Mouse (Mus musculus) liver, postnatal 0 days (tissue): Measurements from ENCODE around the gene Caml. TPM values are rescaled to one million over a fixed set of nuclear protein-coding genes. Genes with fewer than 3 reads are reported as not detected.
A peak's percentile ranks its signal among the peaks of the same experiment; 100 is the strongest.

Source experiments
- ATAC-seq: fragments of 200-750 bp; cut with Nextera tagmentation; 2 replicates; pipeline ENCODE4 v1.8.0; 2017; ENCODE audit warnings: mild to moderate bottlenecking, moderate library complexity
- DNase-seq: peaks from one replicate; pipeline ENCODE4 v3.0.0-alpha.2; 2016
- H3K27ac ChIP-seq: fragments of 300-500 bp; sonication (generic); 2 replicates; pipeline ENCODE4 v1.5.1; 2014; ENCODE audit warnings: antibody characterized with exemption, moderate library complexity, mild to moderate bottlenecking, low read depth
- H3K27me3 ChIP-seq: fragments of 300-500 bp; sonication (generic); 2 replicates; pipeline ENCODE4 v1.6.1; 2014; ENCODE audit warnings: low read length, control low read depth, mixed read lengths; ENCODE audit not compliant: insufficient read depth
- H3K36me3 ChIP-seq: fragments of 300-500 bp; sonication (generic); replicated peaks from 2 replicates; pipeline ENCODE4 v1.6.1; 2014; ENCODE audit warnings: mild to moderate bottlenecking, control low read depth, low read length, moderate library complexity, mixed read lengths; ENCODE audit not compliant: insufficient read depth
- H3K4me1 ChIP-seq: fragments of 300-500 bp; sonication (generic); 2 replicates; pipeline ENCODE4 v1.6.1; 2014; ENCODE audit warnings: antibody characterized with exemption, mild to moderate bottlenecking, control low read depth; ENCODE audit not compliant: insufficient read depth
- H3K4me2 ChIP-seq: fragments of 300-500 bp; sonication (generic); 2 replicates; pipeline ENCODE4 v1.6.1; 2014; ENCODE audit warnings: low read depth, mild to moderate bottlenecking, low read length, moderate library complexity, mixed read lengths
- H3K4me3 ChIP-seq: fragments of 300-500 bp; sonication (generic); 2 replicates; pipeline ENCODE4 v1.5.1; 2014; ENCODE audit warnings: low read depth, low read length
- H3K9ac ChIP-seq: fragments of 300-500 bp; sonication (generic); replicated peaks from 2 replicates; pipeline ENCODE4 v1.6.1; 2014; ENCODE audit warnings: mild to moderate bottlenecking, moderate library complexity
- H3K9me3 ChIP-seq: fragments of 300-500 bp; sonication (generic); 2 replicates; pipeline ENCODE4 v1.6.1; 2016; ENCODE audit warnings: mild to moderate bottlenecking, control low read depth, low read length, mixed read lengths
- CTCF ChIP-seq: sonication (generic); IDR thresholded peaks from 2 replicates; pipeline ENCODE4 v1.5.1; 2016; ENCODE audit warnings: antibody characterized with exemption, low read depth
- EP300 ChIP-seq: IDR thresholded peaks from 2 replicates; pipeline ENCODE4 v1.6.1; 2016; ENCODE audit warnings: antibody characterized with exemption, low read depth, mild to moderate bottlenecking
- whole genome bisulfite sequencing: fragments of 180-500 bp; shearing (Covaris S2); extraction: QIAGEN DNeasy Blood & Tissue Kit; methylation state at CpG from one replicate; pipeline ENCODE4 v1.1.7; 2014; ENCODE audit not compliant: insufficient replicate concordance; 5-methylcytosine and 5-hydroxymethylcytosine counted together
- polyA plus RNA-seq: library from polyadenylated mRNA; unstranded; fragments of >200 nt; fragmentation: Nextera tagmentation; extraction: Ambion mirVana; gene quantifications from 2 replicates; pipeline ENCODE4 v1.2.1, GENCODE M21; 2015

The Caml gene
- polyA plus RNA-seq, 1 experiment from 2014 or later: 16.2 TPM

DNA sequence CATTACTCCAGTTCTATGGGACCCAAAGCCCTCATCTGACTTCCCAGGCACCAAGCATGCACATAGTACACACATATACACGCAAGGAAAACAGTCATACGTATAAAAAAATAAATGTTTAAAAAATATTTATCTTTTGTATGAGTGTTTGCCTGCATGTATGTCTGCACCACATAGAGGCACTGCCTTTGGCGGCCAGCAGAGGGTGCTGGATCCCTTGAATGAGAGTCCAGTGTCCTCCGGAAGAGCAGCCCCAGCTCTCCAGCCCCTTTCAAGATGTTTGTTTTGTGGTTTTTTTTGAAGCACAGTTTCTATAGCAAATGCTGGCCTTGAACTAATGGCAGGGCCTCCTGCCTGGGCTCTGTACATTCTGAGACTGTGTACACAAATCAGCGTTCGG is 45.7 kb downstream of the Caml start:
- H3K4me2 ChIP-seq: no peak overlapping the region
- H3K4me1 ChIP-seq: no peaks in the 10 kb centered on the region
- H3K4me3 ChIP-seq: no peak overlapping the region
- no peaks in the 10 kb centered on the region for H3K27me3 ChIP-seq
- DNase-seq (peak; percentile 61), ATAC-seq (no peak)
- WGBS: 91% methylated on average over 6 of the region's 6 CpGs
- H3K27ac ChIP-seq: no peak overlapping the region
- no peaks in the 10 kb centered on the region for H3K9me3 ChIP-seq
- H3K36me3 ChIP-seq: peaks cover 72% of the 10 kb centered on the region
- TF ChIP-seq EP300 (no peak), CTCF (peak; percentile 70)
- no peak overlapping the region for H3K9ac ChIP-seq

DNA sequence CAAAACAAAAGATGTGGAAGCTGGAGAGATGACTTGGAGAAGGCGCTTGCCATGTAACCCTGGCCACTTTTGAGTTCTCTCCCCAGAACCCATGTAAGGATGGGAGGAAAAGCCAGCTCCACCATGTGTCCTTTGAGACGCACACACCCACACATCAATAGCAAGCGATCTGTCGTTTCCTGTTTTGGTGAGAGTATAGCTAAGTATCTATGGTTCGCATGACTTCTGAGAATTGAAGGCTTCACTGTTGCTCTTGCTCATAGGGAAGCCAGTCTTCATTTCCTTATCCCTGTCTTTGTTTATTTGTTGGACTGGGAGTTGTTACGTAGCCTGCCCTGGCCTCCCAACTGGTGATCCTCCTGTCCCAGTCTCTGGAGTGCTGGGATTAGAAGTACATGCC is 49.9 kb downstream of the Caml start:
- Histone ChIP-seq H3K27ac (no peak overlapping the region), H3K9ac (no peak overlapping the region), H3K4me2 (no peak overlapping the region), H3K4me3 (no peak overlapping the region), H3K36me3 (peaks cover 79% of the 10 kb centered on the region), H3K27me3 (no peaks in the 10 kb centered on the region), H3K9me3 (no peaks in the 10 kb centered on the region), H3K4me1 (no peaks in the 10 kb centered on the region)
- no peak for DNase-seq
- TF ChIP-seq EP300: no peak
- no peak for TF ChIP-seq CTCF
- WGBS: 87% methylated on average over 6 of the region's 6 CpGs
- no peak for ATAC-seq

DNA sequence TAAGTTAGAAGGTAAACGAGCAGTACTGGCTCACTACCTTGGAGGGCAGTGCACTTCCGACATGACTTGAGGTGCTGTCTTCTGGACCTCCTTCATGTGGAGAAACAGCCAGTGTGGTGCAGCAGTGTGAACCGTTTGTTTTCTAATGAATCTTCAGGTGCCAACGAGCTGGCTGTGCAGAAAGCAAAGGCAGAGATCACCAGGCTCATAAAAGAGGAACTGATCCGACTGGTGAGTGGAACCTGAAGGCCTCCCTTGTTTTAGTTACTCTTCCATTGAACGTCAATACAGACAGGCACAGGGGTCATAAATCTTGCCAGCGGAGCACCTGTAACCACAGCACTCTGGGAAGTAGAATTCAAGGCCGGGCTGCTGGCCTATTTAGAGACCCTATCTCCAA is 54.6 kb downstream of the Caml start:
- Histone ChIP-seq H3K9me3 (no peaks in the 10 kb centered on the region), H3K4me3 (no peak overlapping the region), H3K27ac (no peak overlapping the region), H3K27me3 (no peaks in the 10 kb centered on the region), H3K9ac (no peak overlapping the region), H3K4me1 (no peaks in the 10 kb centered on the region), H3K36me3 (peaks cover 69% of the 10 kb centered on the region), H3K4me2 (no peak overlapping the region)
- TF ChIP-seq CTCF (no peak), EP300 (no peak)
- DNase-seq (no peak), ATAC-seq (no peak)
- 65% methylated on average over 8 of the region's 8 CpGs for WGBS

Other genes starting within 250 kb of the Caml start
- gene Slc34a1, start 224.8 kb upstream of the Caml start, polyA plus RNA-seq: not detected in 2 replicates
- not detected in 2 replicates for gene Pfn3, start 207.8 kb upstream of the Caml start, polyA plus RNA-seq
- gene F12, start 196.2 kb upstream of the Caml start, polyA plus RNA-seq: 403 and 418 TPM in 2 replicates
- 15.9 and 16.7 TPM in 2 replicates for gene Grk6, start 177.9 kb upstream of the Caml start, polyA plus RNA-seq
- not detected in 2 replicates for gene Prr7, start 158.7 kb upstream of the Caml start, polyA plus RNA-seq
- gene Dbn1, start 134.9 kb upstream of the Caml start, polyA plus RNA-seq: 4.1 and 4.2 TPM in 2 replicates
- 15.9 and 17.0 TPM in 2 replicates for gene Pdlim7, start 109.3 kb upstream of the Caml start, polyA plus RNA-seq
- gene Dok3, start 93.7 kb upstream of the Caml start, polyA plus RNA-seq: 18.1 and 20.2 TPM in 2 replicates
- 17.0 and 17.2 TPM in 2 replicates for gene Ddx41, start 86.3 kb upstream of the Caml start, polyA plus RNA-seq
- 5.0 and 5.3 TPM in 2 replicates for gene Fam193b, start 51.9 kb upstream of the Caml start, polyA plus RNA-seq
- gene Tmed9, start 49.3 kb upstream of the Caml start, polyA plus RNA-seq: 45.1 and 46.6 TPM in 2 replicates
- 5.4 and 6.4 TPM in 2 replicates for gene B4galt7, start 23.1 kb upstream of the Caml start, polyA plus RNA-seq
- 9.8 and 11.7 TPM in 2 replicates for gene Ddx46, start 12.0 kb downstream of the Caml start, polyA plus RNA-seq
- 8.6 and 9.0 TPM in 2 replicates for gene B230219D22Rik, start 70.1 kb downstream of the Caml start, polyA plus RNA-seq
- 42.3 and 44.9 TPM in 2 replicates for gene Txndc15, start 91.6 kb downstream of the Caml start, polyA plus RNA-seq
- gene Pcbd2, start 104.4 kb downstream of the Caml start, polyA plus RNA-seq: 49.2 and 52.7 TPM in 2 replicates
- 0.13 TPM in 2 replicates for gene Catsper3, start 161.6 kb downstream of the Caml start, polyA plus RNA-seq
- gene Pitx1, start 213.2 kb downstream of the Caml start, polyA plus RNA-seq: not detected in 2 replicates